Mouse (Mus musculus): ENCODE results near the gene Olfr10.
"Not testable (repeated sequence)": the region's sequence is repeated elsewhere in the genome, so short reads cannot be mapped to it uniquely, and the experiment has no call there.

The Olfr10 gene

GRCm38 (mm10) chr11:49304441-49304840 lies at the start of gene Olfr10:
TSS of gene Olfr10 (plus strand) at chr11:49304741.
- DNase-seq (ENCODE audit: low spot score): no peak

DNA sequence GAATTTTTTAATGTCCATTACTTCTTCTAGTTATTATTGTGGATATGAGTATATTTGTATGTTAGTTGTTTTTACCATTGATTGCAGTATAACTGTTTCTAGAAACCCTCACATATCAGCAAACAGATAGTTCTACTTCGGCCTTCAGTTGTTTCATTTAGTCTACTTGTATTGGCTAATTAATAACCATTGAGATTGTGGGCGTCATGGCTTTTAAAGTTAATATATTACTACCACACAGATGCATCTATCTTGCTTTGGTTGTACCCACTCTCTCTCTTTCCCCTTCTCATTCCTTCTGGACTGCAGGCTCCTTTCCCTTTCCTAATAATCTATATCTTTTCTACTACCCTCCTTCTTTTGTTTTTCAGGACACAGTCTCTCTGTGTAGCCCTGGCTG lies 45.2 kb upstream of the Olfr10 start:
- DNase-seq (ENCODE audit: low spot score): no peak

DNA sequence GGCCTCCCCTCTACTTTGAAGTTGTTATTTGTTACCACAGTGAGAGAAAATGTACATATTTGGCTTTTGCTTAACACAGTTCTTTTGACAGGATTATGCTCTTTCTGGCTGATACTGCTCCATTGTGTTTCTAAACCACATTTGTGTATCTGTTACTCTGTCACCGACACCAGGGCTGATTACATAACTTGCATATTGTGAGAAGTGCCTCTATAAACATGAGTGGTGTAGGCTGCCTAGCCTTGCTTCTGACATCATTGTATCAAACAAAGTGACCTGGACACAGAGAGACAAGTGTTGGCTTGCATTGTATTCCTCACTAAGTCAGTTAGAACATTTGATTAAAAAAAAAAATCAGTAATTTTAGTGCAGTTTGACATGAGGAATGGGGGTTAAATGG lies 44.7 kb upstream of the Olfr10 start:
- no peak for DNase-seq (ENCODE audit: low spot score)

GRCm38 (mm10) chr11:49260598-49261312 lies 43.8 kb upstream of the Olfr10 start:
- DNase-seq (ENCODE audit: low spot score): peak; percentile 78

DNA sequence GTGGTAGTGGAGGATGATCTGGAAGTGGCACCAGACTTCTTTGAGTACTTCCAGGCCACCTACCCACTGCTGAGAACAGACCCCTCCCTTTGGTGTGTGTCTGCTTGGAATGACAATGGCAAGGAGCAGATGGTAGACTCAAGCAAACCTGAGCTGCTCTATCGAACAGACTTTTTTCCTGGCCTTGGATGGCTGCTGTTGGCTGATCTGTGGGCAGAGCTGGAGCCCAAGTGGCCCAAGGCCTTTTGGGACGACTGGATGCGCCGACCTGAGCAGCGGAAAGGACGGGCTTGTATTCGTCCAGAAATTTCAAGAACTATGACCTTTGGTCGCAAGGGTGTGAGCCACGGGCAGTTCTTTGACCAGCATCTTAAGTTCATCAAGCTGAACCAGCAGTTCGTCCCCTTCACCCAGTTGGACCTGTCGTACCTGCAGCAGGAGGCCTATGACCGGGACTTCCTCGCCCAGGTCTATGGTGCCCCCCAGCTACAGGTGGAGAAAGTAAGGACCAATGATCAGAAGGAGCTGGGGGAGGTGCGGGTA lies 43.2 kb upstream of the Olfr10 start:
- no peak for DNase-seq (ENCODE audit: low spot score)

DNA sequence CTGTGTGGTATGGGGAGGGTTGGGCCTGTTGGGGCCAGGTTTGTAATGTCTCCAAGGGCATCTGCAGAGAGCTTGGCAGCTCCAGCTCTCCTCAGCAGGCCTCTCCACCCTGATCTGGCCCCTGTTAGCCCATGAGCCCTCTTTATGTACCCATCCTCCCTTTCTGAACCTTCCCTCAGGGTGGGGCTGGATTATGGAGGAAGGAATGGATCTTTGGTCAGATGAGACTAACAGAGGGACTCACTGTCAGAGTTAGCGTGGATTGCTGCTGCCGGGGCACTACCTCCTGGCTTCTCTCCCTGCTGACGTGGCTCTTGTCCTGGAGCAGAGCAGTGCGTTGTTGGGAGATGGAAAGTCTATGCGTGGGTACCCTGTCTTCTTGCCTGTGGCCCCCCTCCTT lies 42.3 kb upstream of the Olfr10 start:
- DNase-seq (ENCODE audit: low spot score): no peak

GRCm38 (mm10) chr11:49263149-49263548 lies 41.4 kb upstream of the Olfr10 start:
- DNase-seq (ENCODE audit: low spot score): no peak

GRCm38 (mm10) chr11:49264081-49264480 lies 40.5 kb upstream of the Olfr10 start:
- DNase-seq (ENCODE audit: low spot score): no peak

GRCm38 (mm10) chr11:49264622-49265021 lies 39.9 kb upstream of the Olfr10 start:
- no peak for DNase-seq (ENCODE audit: low spot score)

GRCm38 (mm10) chr11:49265101-49265500 lies 39.4 kb upstream of the Olfr10 start:
- DNase-seq (ENCODE audit: low spot score): no peak

GRCm38 (mm10) chr11:49266671-49267070 lies 37.9 kb upstream of the Olfr10 start:
- no peak for DNase-seq (ENCODE audit: low spot score)

GRCm38 (mm10) chr11:49267316-49267715 lies 37.2 kb upstream of the Olfr10 start:
- no peak for DNase-seq (ENCODE audit: low spot score)

- no peak for DNase-seq (ENCODE audit: low spot score)
These were observed 36.5 kb upstream of the Olfr10 start for GRCm38 (mm10) chr11:49267970-49268579.

DNA sequence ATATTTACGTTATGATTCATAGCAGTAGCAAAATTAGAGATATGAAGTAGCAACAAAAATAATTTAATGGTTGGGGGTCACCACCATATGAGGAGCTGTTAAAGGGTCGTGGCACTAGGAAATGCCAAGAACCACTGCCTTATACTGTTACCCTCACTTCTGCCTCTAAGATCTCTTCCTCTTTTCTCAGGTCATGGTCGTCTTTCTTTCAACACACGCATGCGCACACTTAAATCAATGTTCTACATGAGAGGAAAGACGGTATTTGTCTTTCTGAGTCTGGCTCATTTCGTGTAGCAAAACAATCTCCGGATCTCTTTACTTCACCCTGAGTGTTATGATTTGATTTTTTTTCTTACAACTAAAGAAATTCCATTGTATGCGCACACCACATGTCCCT lies 34.8 kb upstream of the Olfr10 start:
- DNase-seq (ENCODE audit: low spot score): no peak

GRCm38 (mm10) chr11:49270368-49270767 lies 34.2 kb upstream of the Olfr10 start:
- no peak for DNase-seq (ENCODE audit: low spot score)

DNA sequence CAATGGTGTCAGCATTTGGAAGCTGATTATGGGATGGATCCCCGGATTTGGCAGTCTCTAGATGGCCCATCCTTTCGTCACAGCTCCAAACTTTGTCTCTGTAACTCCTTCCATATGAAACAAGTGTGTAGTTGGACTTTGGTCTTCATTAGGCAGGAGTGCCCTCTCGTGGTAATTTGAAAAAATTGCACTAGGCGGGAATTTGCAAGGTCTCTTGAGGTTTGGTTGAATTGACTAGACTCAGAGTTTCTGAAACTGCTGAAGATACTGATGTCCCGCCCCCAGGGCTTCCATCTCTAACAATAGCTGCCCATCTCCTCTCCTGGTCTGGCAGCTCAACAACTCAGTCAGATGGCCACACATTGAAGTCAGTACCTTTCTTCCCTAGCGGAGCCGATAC lies 33.2 kb upstream of the Olfr10 start:
- no peak for DNase-seq (ENCODE audit: low spot score)

DNA sequence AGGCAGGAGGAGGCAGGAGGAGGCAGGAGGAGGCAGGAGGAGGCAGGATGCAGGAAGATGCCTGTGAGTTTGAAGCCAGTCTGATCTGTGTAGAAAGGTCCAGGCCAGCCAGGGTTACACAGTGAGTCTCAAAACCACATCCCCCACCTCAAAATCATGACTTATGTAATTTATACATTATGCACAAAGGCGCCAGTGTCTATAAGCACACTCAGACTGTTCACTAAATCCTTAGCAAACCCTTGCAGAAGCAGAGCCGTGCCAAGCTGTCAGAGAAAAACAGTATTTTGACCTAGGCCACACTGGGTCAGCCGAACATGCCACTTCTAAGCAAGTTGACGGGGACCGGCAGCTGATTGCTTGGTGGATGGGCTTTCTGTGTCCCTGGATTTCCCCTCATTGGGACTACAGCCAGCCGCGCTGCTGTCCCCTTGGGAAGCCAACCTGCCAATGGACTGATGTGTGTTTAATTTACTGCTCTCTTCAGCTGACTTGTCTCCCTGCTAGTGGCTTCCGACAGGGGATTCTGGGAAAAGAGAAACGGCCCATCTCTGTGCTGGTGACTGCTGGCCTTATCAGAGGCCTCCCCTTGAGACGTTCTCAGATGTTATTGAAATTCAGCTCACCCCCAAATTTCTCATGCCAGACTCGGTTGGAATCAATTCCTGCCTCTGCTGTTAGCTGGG lies 30.6 kb upstream of the Olfr10 start:
- no peak for DNase-seq (ENCODE audit: low spot score)

DNA sequence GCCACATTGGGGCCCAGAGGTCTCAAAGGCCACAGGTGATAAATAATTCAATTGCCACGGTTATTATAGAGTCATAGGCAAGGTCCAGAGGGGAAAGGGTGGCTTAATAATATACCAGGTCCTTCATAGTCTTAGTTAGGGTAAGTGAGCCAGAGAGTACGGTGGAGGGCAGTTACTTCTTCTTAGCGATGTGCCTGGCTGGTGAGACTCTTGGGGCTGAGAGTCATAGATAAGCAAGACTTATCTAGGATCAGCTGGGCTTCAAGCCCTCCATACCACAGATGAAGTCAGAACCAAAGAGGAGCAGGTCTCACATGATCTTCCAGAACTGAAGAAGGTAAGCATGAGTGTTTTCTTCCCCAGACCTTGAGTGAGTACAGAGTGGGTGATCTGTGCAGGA lies 26.3 kb upstream of the Olfr10 start, which contains the start of gene Olfr1393:
Gene Olfr1393 (plus strand): TSS at position 83 of the 400 bp plus-strand sequence.
- DNase-seq (ENCODE audit: low spot score): no peak

DNA sequence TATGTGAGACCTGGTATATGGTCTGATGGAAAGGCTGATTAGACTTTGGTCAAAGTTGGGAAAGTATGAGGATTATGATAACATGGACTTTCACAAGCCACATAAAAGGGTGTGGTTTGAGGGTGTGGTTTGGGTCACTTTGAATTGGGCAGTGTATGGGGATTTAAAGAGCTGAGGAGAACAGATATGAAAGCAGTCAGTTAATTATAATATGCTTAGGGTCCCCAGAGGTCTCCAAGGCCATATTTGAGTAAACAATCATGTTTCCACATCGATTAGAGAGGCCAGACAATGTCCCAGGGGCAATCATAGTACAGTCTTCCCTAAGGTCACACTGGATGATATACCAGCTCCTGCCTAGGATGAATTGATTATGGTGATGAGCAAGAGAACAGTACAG lies 19.6 kb upstream of the Olfr10 start, which contains the start of gene Olfr1392:
Gene Olfr1392 (plus strand): TSS at position 301 of the 400 bp plus-strand sequence.
- not testable (repeated sequence) for DNase-seq (ENCODE audit: low spot score)

DNA sequence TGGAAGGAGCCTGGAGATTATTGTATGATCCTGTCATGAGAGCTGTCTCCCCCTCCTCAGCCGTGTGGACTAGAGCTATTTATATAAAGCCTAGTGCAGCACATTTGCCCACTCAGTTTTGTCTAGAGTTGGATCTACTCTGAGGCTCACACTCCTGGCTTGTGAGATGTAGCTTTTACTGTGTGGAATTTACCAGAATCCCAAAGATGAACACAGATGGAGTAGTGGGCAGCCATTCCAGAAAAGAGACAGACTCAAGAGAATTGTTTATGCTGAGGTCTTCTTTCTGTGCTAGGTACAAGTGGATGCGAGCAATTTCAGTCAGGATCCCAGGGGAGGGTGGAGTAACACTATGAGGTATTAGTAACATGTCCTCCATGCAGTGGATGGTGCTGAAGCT lies 17.3 kb upstream of the Olfr10 start:
- DNase-seq (ENCODE audit: low spot score): no peak

GRCm38 (mm10) chr11:49292777-49293176 lies 11.8 kb upstream of the Olfr10 start:
- no peak for DNase-seq (ENCODE audit: low spot score)

GRCm38 (mm10) chr11:49308547-49308946 lies 4.0 kb downstream of the Olfr10 start:
- DNase-seq (ENCODE audit: low spot score): not testable (repeated sequence)

DNA sequence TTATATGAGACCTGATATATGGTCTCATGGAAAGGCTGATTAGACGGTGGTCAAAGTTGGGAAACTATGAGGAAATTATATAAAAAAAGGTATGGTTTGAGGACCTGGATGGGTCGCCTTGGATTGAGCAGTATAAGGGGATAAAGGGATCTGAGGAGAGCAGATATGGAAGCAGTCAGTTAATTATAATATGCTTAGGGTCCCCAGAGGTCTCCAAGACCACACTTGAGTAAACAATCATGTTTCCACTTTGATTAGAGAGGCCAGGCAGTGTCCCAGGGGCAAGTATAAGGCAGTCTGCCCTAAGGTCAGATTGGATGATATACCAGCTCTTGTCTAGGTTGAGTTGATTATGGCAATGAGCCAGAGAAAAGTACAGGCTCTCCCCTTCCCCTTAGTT lies 17.9 kb downstream of the Olfr10 start, which contains the start of gene Olfr1391:
Gene Olfr1391 (plus strand): TSS at position 301 of the 400 bp plus-strand sequence.
- no peak for DNase-seq (ENCODE audit: low spot score)
